Comparison of ENCODE assay signal across 11 mouse cellular contexts in the genomic region with DNA sequence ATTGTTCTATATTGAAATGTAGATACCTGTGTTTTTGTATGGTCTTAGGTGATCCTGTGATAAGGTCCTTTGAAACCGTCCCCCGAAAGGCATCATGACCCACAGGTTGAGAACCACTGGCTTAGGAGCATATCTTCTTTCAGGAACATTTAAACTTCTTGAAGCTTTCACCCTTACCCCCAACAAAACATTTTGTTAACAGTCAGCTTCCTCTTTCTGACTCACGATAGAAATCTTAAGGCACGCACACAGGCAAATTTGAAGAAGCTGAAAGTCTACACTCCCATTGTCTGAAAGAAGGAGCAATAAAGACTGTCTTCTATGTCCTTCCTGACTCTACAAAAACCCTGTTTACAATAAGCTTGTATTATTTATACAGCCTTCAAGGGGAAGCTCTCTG.
"Had no signal": no experiment of that assay in that cellular context is flagged by ENCODE, and none has a peak within 500 bp of the region (broad histone marks: within the 10 kb centered on the region; RNA-seq: fewer than 3 reads in every experiment).

No protein-coding gene starts in this region.

- ATAC-seq: intestine, postnatal 0 days; lung, postnatal 0 days; midbrain, embryonic 16.5 days had no signal

- DNase-seq: kidney, adult 9 months; kidney, postnatal 36 days; layer of hippocampus, adult 9-11 months; layer of hippocampus, postnatal 36 days; lung, adult 2 months; lung, postnatal 36 days; right cerebral cortex, postnatal 25 days; thymus, postnatal 14 days had no signal
